Mouse (Mus musculus): ENCODE data around the gene Fut1.

Fut1 gene

DNA sequence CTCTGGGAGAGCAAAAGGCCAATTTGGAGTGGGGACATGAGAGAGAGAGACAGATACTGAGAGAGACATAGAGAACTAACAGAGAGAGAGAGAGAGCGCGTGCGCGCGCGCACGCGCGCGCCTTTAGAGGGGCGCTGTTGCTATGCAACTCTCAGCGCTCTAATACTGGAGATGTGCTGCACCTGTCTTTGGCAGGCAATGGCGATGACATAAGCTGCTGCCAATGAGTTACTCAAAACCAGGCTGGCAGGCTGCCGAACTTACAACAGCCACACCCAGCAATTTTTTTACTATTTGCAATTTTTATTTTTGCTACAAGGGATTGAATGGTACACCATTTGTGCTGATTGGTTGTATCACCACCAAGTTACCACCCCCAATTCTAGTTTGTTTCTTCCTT is 50.7 kb downstream of the Fut1 start:
- no peak for DNase-seq (ENCODE audit: extremely low read depth, low read depth, low spot score)

- no peak for DNase-seq (ENCODE audit: extremely low read depth, low read depth, low spot score)
Measured at GRCm38 (mm10) chr7:45668921-45669320, 51.8 kb downstream of the Fut1 start.

Measured in fat pad, adult 2 months (tissue).